Mouse (Mus musculus) fibroblast of lung, adult 2 months (primary cell): ENCODE measurements at regions not wholly inside any gene's neighbourhood (a gene's known extent, or its start where the extent isn't known, plus 50 kb on each side); places are given as distances from the start of the nearest gene placed in this dataset.
A peak's percentile ranks its signal among the peaks of the same experiment; 100 is the strongest.

Experiments
- DNase-seq: peaks from one replicate; pipeline ENCODE4 v3.0.0-alpha.2; 2011; ENCODE audit warnings: low read depth

GRCm38 (mm10) chr15:43926034-43926433, 3791.9 kb downstream of the 9330182O14Rik start:
- no peak for DNase-seq

GRCm38 (mm10) chr15:43933608-43934007, 3799.4 kb downstream of the 9330182O14Rik start:
- DNase-seq: no peak

- DNase-seq: no peak
These were observed 3806.3 kb downstream of the 9330182O14Rik start for GRCm38 (mm10) chr15:43940424-43940823.

- no peak for DNase-seq
These were observed 3806.7 kb downstream of the 9330182O14Rik start for GRCm38 (mm10) chr15:43940905-43941304.

- no peak for DNase-seq
These were observed 3808.0 kb downstream of the 9330182O14Rik start for GRCm38 (mm10) chr15:43942002-43942660.

- DNase-seq: no peak
These were observed 3850.8 kb downstream of the 9330182O14Rik start for GRCm38 (mm10) chr15:43984991-43985390.

GRCm38 (mm10) chr15:43991229-43991628, 3857.1 kb downstream of the 9330182O14Rik start:
- DNase-seq: peak; percentile 27

GRCm38 (mm10) chr15:43992936-43993335, 3858.8 kb downstream of the 9330182O14Rik start:
- DNase-seq: no peak

GRCm38 (mm10) chr15:44026468-44027028, 3892.4 kb downstream of the 9330182O14Rik start:
- DNase-seq: no peak

- DNase-seq: no peak
These were observed 3901.7 kb downstream of the 9330182O14Rik start for GRCm38 (mm10) chr15:44035900-44036299.

GRCm38 (mm10) chr15:44037893-44038292, 3903.7 kb downstream of the 9330182O14Rik start:
- DNase-seq: no peak

- DNase-seq: no peak
These were observed 3916.6 kb downstream of the 9330182O14Rik start for GRCm38 (mm10) chr15:44050565-44051274.

- DNase-seq: no peak
These were observed 3930.7 kb downstream of the 9330182O14Rik start for GRCm38 (mm10) chr15:44064855-44065254.

- no peak for DNase-seq
These were observed 3949.5 kb downstream of the 9330182O14Rik start for GRCm38 (mm10) chr15:44083680-44084079.

- DNase-seq: no peak
These were observed 3978.3 kb downstream of the 9330182O14Rik start for GRCm38 (mm10) chr15:44112328-44112944.

- DNase-seq: no peak
These were observed 4000.0 kb downstream of the 9330182O14Rik start for GRCm38 (mm10) chr15:44134213-44134612.
